Mouse (Mus musculus) limb, embryonic 11.5 days (tissue): ENCODE measurements at regions not wholly inside any gene's neighbourhood (a gene's known extent, or its start where the extent isn't known, plus 50 kb on each side); places are given as distances from the start of the nearest gene placed in this dataset.
A peak's percentile ranks its signal among the peaks of the same experiment; 100 is the strongest.

Experiments
- ATAC-seq: fragments of 200-750 bp; cut with Nextera tagmentation; 2 replicates; pipeline ENCODE4 v1.8.0; 2017; ENCODE audit warnings: low read depth; ENCODE audit not compliant: insufficient number of reproducible peaks, low FRiP score, low TSS enrichment
- DNase-seq: peaks from one replicate; pipeline ENCODE4 v3.0.0-alpha.2; 2015; ENCODE audit warnings: low spot score
- H3K27ac ChIP-seq: fragments of 300-500 bp; sonication (generic); replicated peaks from 2 replicates; pipeline ENCODE4 v1.5.1; 2014; ENCODE audit warnings: low read depth, mild to moderate bottlenecking, low read length
- H3K27me3 ChIP-seq: fragments of 300-500 bp; sonication (generic); 2 replicates; pipeline ENCODE4 v1.6.1; 2014; ENCODE audit warnings: mild to moderate bottlenecking, low read length, mixed read lengths; ENCODE audit not compliant: control insufficient read depth, insufficient read depth
- H3K36me3 ChIP-seq: fragments of 300-500 bp; sonication (generic); 2 replicates; pipeline ENCODE4 v1.6.1; 2014; ENCODE audit warnings: mild to moderate bottlenecking, low read length, moderate library complexity, mixed read lengths; ENCODE audit not compliant: control insufficient read depth, insufficient read depth
- H3K4me1 ChIP-seq: fragments of 300-500 bp; sonication (generic); 2 replicates; pipeline ENCODE4 v1.6.1; 2014; ENCODE audit warnings: low read length, mixed read lengths; ENCODE audit not compliant: control insufficient read depth, insufficient read depth
- H3K4me2 ChIP-seq: fragments of 300-500 bp; sonication (generic); 2 replicates; pipeline ENCODE4 v1.6.1; 2014; ENCODE audit warnings: low read depth, mild to moderate bottlenecking, moderate library complexity; ENCODE audit not compliant: severe bottlenecking
- H3K4me3 ChIP-seq: fragments of 300-500 bp; sonication (generic); 2 replicates; pipeline ENCODE4 v1.5.1; 2014; ENCODE audit warnings: low read depth, low read length
- H3K9ac ChIP-seq: fragments of 300-500 bp; sonication (generic); 2 replicates; pipeline ENCODE4 v1.6.1; 2014; ENCODE audit warnings: mild to moderate bottlenecking, low read length
- H3K9me3 ChIP-seq: fragments of 300-500 bp; sonication (generic); 2 replicates; pipeline ENCODE4 v1.6.1; 2016; ENCODE audit warnings: low read length; ENCODE audit not compliant: control insufficient read depth
- WGBS: fragments of 180-500 bp; shearing (Covaris S2); extraction: QIAGEN DNeasy Blood & Tissue Kit; methylation state at CpG from one replicate; pipeline ENCODE4 v1.1.7; 2014; 5-methylcytosine and 5-hydroxymethylcytosine counted together

GRCm38 (mm10) chr16:12359116-12359515 lies 375.2 kb downstream of the Shisa9 start:
- Histone ChIP-seq H3K4me3 (no peak overlapping the region), H3K36me3 (no peaks in the 10 kb centered on the region), H3K27me3 (no peaks in the 10 kb centered on the region), H3K27ac (no peak overlapping the region), H3K9ac (no peak overlapping the region), H3K4me2 (no peak overlapping the region), H3K9me3 (no peaks in the 10 kb centered on the region), H3K4me1 (no peaks in the 10 kb centered on the region)
- ATAC-seq (no peak), DNase-seq (peak; percentile 79)
- 35% methylated on average over 5 of the region's 5 CpGs for WGBS

- ATAC-seq: no peak
These were observed 405.6 kb downstream of the Shisa9 start for GRCm38 (mm10) chr16:12389545-12389944.

GRCm38 (mm10) chr16:12435697-12436221 lies 451.8 kb downstream of the Shisa9 start:
- ATAC-seq: no peak
- Histone ChIP-seq H3K4me1 (no peaks in the 10 kb centered on the region), H3K27ac (no peak overlapping the region), H3K9ac (no peak overlapping the region), H3K4me3 (no peak overlapping the region), H3K4me2 (no peak overlapping the region), H3K9me3 (no peaks in the 10 kb centered on the region), H3K36me3 (no peaks in the 10 kb centered on the region), H3K27me3 (no peaks in the 10 kb centered on the region)
- DNase-seq: no peak
- WGBS: 71% methylated on average over 4 of the region's 4 CpGs

More at GRCm38 (mm10) chr16:12389545-12389944, 405.6 kb downstream of the Shisa9 start:
- 87% methylated on average over 4 of the region's 4 CpGs for WGBS
- H3K36me3 ChIP-seq: no peaks in the 10 kb centered on the region
- H3K4me2 ChIP-seq: no peak overlapping the region
- DNase-seq: no peak
- H3K4me1 ChIP-seq: no peaks in the 10 kb centered on the region
- H3K9me3 ChIP-seq: no peaks in the 10 kb centered on the region
- H3K4me3 ChIP-seq: no peak overlapping the region
- no peak overlapping the region for H3K27ac ChIP-seq
- no peak overlapping the region for H3K9ac ChIP-seq
- H3K27me3 ChIP-seq: no peaks in the 10 kb centered on the region

GRCm38 (mm10) chr16:12438622-12439021 lies 454.7 kb downstream of the Shisa9 start:
- Histone ChIP-seq H3K4me3 (no peak overlapping the region), H3K27ac (no peak overlapping the region), H3K27me3 (no peaks in the 10 kb centered on the region), H3K36me3 (no peaks in the 10 kb centered on the region), H3K4me2 (no peak overlapping the region), H3K9me3 (no peaks in the 10 kb centered on the region), H3K9ac (no peak overlapping the region), H3K4me1 (no peaks in the 10 kb centered on the region)
- 73% methylated on average over 3 of the region's 3 CpGs for WGBS
- no peak for DNase-seq
- ATAC-seq: no peak

- Histone ChIP-seq H3K4me2 (no peak overlapping the region), H3K4me3 (no peak overlapping the region), H3K4me1 (no peaks in the 10 kb centered on the region), H3K36me3 (no peaks in the 10 kb centered on the region), H3K27me3 (no peaks in the 10 kb centered on the region), H3K27ac (no peak overlapping the region), H3K9me3 (no peaks in the 10 kb centered on the region), H3K9ac (no peak overlapping the region)
- no peak for DNase-seq
- 74% methylated on average over 4 of the region's 4 CpGs for WGBS
- ATAC-seq: no peak
These were observed 470.9 kb downstream of the Shisa9 start for GRCm38 (mm10) chr16:12454791-12455190.
